Mouse (Mus musculus): ENCODE data around the gene Rps8.

Rps8 gene

DNA sequence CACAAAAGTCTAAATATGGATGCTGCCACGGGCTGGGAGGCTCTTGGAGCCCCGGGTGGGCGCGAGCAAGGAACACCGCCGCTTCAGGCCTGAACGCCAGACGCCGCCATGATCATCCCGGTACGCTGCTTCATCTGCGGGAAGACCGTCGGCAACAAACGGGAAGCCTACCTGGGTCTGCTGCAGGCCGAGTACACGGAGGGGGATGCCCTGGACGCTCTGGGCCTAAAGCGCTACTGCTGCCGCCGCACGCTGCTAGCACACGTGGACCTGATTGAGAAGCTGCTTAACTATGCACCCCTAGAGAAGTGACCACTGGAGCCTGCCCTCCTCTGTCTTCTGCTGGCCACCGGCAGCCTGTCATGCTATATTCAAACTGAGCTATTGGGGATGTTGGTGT is 7.2 kb downstream of the Rps8 start:
- DNase-seq (ENCODE audit: low read depth, low spot score), result no peak

GRCm38 (mm10) chr4:117148047-117148713 is 7.9 kb downstream of the Rps8 start:
- DNase-seq (ENCODE audit: low read depth, low spot score), result peak; percentile 56

DNA sequence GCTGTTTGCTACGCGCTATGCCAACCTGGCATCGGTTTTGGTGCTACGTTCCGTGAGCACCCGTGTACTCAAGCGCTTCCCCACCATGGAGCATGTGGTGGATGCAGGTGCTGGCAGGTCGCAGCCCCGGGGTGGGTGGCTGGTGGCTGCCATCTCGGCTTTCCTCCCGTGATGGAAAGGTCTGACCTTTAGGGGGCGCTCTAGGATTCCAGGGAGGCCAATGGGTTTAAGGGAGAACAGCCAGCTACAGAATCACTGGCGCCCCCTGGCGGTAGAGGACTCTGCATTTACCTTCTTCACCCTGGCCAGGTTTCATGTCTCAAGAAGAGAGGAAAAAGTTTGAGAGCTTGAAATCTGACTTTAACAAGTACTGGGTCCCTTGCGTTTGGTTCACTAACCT is 9.9 kb downstream of the Rps8 start:
- DNase-seq (ENCODE audit: low read depth, low spot score), result peak; percentile 98

DNA sequence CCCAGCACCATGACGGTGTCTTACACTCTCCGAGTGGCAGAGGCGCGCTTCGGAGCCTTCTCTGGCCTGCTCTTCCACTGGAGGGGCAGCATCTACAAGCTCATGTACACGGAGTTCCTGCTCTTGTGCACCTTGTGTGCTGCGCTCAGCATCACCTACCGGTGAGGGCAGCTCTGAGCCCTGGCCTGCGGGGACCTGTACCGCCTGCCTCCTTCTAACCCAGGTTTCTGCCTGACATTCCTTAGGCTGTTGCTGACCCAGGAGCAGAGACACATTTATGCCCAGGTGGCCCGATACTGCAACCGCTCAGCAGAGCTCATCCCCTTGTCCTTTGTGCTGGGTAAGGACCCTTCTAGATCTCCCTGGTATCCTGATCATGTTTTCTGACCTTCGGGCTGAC is 10.8 kb downstream of the Rps8 start:
- no peak for DNase-seq (ENCODE audit: low read depth, low spot score)

DNA sequence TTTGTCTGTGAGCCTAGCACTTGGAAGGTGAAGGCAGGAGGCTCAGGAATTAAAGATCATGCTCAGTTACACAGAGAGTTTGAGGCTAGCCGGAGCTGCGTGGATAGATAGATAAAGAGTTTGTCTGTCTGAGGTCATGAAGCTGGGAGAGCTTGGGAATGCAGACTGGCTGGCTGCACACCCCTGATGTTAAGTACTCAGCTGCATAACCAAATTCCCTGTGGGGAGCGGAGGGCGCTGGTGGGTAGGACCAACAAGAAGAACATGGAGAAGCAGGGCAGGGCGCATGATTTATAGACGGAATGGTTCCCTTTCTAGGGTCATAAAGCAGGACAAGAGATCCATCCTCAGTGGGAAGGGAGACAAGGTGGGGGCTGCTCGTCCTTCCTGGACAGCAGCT is 13.0 kb downstream of the Rps8 start:
- peak; percentile 56 for DNase-seq (ENCODE audit: low read depth, low spot score)

- no peak for DNase-seq (ENCODE audit: low read depth, low spot score)
These were observed 15.4 kb downstream of the Rps8 start for GRCm38 (mm10) chr4:117140613-117141012.

DNA sequence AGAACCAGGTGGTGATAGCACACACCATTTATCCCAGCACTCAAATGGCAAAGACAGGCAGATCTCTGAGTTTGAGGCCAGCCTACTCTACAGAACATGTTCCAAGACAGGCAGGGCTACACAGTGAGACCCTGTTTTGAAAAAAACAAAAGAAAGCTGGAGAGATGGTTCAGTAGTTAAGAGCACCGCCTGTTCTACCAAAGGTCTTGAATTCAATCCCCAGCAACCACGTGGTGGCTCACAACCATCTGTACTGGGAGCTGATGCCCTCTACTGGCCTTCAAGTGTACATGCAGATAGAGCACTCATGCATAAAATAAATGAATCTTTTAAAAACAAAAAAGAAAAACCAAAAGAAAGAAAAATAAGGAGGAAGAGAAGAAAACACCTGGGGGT is 16.8 kb downstream of the Rps8 start:
- DNase-seq (ENCODE audit: low read depth, low spot score), result peak; percentile 95

GRCm38 (mm10) chr4:117138295-117139216 is 17.5 kb downstream of the Rps8 start:
- peak; percentile 96 for DNase-seq (ENCODE audit: low read depth, low spot score)

DNA sequence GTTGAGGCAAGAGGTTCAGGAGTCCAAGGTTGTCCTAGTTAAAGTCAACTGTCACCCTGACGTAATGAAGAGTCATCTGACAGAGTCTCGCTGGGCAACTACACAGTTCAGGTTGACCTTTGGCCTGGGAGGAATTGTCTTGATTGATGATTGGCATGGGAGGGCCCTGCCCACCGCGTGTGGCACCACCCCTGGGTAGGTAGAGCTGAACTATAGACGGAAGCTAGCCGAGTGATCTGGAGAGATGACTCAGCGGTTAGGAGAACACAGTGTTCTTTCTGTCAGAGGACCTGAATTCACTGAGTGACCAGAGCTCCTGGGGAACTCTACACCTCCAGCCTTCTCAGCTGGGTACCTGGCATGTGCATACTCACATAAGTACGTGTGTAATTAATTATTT is 20.0 kb downstream of the Rps8 start:
- peak; percentile 82 for DNase-seq (ENCODE audit: low read depth, low spot score)

- no peak for DNase-seq (ENCODE audit: low read depth, low spot score)
These were observed 21.4 kb downstream of the Rps8 start for GRCm38 (mm10) chr4:117134601-117134995.

DNA sequence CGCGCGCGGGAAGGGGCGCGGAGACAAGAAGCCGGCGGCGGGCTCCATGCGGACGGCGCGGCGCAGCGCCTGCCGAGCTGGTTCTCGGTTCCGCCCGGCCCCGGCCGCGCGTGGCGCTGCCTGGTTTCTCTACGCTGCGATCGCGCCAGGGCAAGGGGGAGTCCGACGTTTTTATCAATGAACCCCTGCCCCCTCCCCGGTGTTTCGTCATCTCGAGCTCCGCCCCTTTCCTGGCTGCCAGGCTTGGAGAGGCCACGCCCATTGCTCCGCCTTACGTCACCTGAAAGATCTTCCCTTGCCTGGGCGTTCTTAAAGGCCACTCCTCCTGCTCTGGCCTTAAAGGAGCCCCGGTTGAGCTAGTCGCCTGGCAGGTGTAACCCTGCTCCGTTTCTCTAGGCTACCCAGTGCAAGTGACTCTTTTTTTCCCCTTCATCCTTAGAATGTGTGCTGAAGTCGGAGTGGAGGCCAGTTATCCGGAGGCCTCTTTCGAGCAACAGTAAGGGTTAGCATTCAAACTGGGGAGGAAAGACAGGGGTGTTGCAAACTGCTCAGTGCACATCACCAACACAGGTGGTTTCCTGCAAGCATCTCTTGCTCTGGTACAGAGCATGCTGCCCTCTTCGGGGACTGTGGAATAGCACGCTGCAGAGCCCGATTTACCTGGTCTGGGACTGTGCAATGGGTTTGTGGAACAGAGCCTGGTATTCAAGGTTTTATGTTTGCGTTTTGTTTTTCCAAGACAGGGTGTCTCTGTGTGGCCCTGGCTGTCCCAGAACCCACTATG is 22.0 kb downstream of the Rps8 start, which contains the start of gene Plk3:
Gene Plk3 (minus strand): TSS at position 147 of the 784 bp plus-strand sequence.
- peak; percentile 99 for DNase-seq (ENCODE audit: low read depth, low spot score)

DNA sequence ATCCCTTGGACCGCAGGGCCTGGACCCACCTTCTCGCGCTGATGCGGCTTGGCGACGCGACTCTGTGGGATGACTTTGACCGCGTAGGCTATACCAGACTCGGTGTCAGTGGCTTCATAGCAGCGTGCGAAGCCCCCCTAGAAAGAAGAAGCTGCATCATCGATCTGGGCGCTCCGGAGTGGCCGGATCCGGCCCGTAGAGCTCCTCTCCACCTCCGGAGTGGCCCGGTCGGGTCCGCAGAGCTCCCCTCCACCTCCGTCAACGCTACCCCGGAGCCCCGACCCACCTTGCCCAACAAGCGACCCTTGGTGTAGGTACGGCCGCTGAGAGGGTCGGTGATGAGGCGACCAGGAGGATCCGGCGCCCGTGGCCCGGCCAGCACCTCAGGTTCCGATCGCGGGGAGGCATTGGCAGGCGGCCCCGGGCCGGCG is 22.7 kb downstream of the Rps8 start:
- DNase-seq (ENCODE audit: low read depth, low spot score), result no peak

- peak; percentile 51 for DNase-seq (ENCODE audit: low read depth, low spot score)
These were observed 23.3 kb downstream of the Rps8 start for GRCm38 (mm10) chr4:117132794-117133143.

DNA sequence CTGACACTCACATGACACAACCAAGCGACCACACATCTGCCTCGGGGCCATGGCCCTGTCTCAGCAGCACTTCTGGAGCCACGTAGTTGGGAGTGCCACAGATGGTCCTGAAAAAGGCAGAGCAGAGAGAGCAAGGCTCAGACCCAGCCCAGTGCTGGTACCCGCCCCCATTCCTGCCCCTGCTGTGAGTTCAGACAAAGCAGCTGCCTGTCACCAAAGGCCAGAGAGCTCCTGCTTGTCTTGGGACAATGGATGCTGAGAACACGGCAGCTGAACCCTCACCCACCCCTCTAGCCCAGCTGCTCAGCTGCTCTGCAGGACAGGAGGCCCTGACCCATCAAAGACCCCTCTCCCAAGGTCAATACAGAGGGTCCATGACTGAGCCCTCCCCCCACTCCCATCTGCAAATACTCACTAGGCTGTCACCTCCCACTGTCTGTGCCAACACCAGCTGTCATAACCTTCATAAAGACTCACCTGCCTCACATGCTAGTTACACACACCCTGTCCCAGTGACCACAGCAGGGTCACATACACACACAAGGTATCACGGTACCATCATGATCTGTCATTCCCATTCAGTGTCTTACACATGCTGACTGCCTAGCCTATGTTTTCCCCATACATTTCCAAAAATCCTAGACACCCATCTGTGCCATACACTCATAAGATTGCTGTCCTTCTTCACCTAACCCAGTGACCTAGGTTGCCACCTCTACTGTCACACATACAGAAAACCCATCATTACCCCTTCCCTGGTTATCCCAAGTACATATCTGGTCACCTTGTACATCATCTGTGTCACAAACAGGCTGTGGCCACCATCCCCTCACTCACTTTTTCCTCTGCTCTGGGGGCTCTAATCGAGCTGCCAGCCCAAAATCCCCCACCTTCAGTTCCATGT is 23.9 kb downstream of the Rps8 start:
- DNase-seq (ENCODE audit: low read depth, low spot score), result peak; percentile 97

- DNase-seq (ENCODE audit: low read depth, low spot score), result no peak
These were observed 24.8 kb downstream of the Rps8 start for GRCm38 (mm10) chr4:117131198-117131597.

DNA sequence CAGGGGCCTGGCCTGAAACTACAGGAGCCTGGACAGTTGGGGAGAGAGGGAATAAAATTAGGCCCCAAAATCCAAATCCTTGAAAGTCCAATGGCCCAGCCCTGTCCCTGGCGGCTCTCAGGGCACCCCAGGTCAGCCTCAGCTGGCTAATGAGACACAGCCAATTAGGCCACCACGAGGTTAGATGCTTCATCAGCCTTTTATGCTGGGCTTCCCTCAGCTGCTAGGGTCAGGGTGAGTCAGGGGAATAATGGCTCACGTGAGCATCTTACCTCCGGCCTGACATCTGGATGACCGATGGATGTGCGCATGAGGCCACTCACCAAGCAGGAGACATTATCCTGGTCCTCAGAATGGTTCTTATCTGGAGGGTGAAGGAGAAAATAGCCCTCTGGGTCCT is 25.3 kb downstream of the Rps8 start:
- no peak for DNase-seq (ENCODE audit: low read depth, low spot score)

DNA sequence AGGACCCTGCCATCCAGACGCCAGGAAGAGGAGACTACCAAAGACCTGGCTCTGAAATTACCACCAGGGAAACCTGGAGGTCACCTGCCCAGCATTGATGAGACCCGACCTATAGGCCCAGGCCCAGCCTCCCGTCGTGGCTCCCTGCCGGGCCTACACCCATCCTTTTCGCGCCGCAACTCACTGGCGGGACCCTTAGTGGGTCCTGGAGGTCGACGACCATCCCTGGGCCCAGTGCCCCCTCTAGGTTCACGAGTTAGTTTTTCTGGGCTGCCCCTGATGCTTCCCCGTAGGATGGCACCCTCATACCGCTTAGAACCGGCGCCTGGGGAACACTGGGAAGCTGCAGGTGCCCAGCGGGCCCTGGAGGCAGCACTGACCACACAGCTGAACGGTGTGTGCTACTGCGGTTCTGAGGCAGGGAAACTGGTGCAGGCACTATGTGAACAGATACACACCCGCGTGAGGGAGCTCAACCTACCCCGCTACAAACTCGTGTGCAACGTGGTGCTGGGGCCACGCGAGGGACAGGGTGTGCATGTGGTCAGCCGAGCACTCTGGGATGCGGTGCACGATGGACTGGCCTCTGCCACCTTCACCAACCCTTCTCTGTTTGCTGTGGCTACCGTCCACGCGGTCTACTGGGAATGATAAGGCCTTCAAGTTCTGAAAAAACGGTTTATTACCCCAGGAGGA is 27.9 kb downstream of the Rps8 start:
- DNase-seq (ENCODE audit: low read depth, low spot score), result no peak

GRCm38 (mm10) chr4:117126675-117127290 is 29.3 kb downstream of the Rps8 start, which contains the start of gene Tctex1d4:
Gene Tctex1d4 (plus strand): TSS chr4:117126794.
- no peak for DNase-seq (ENCODE audit: low read depth, low spot score)

- peak; percentile 98 for DNase-seq (ENCODE audit: low read depth, low spot score)
These were observed 30.0 kb downstream of the Rps8 start for GRCm38 (mm10) chr4:117125910-117126674.

All from R1 (cell line).